Mouse (Mus musculus): ENCODE measurements around the gene Serf2.

The Serf2 gene

GRCm38 (mm10) chr2:121448739-121449535 lies at the start of gene Serf2:
Serf2 (plus strand) TSS chr2:121449195.
- peak; percentile 99 for DNase-seq

GRCm38 (mm10) chr2:121403296-121403695 lies 45.7 kb upstream of the Serf2 start:
- DNase-seq, result no peak

- peak; percentile 69 for DNase-seq
These were observed 40.8 kb upstream of the Serf2 start for GRCm38 (mm10) chr2:121408160-121408559.

GRCm38 (mm10) chr2:121412843-121413386 lies 36.1 kb upstream of the Serf2 start:
- no peak for DNase-seq

- peak; percentile 96 for DNase-seq
These were observed 35.5 kb upstream of the Serf2 start, which contains the start of the genes Pdia3 and Catsper2 for GRCm38 (mm10) chr2:121413387-121414042. Pdia3 (plus strand) TSS chr2:121413775. Catsper2 (minus strand) TSS chr2:121413792.

GRCm38 (mm10) chr2:121414139-121414685 lies 34.8 kb upstream of the Serf2 start:
- peak; percentile 59 for DNase-seq

GRCm38 (mm10) chr2:121415103-121415502 lies 33.9 kb upstream of the Serf2 start:
- no peak for DNase-seq

GRCm38 (mm10) chr2:121415591-121415990 lies 33.4 kb upstream of the Serf2 start:
- DNase-seq, result no peak

GRCm38 (mm10) chr2:121416356-121416755 lies 32.6 kb upstream of the Serf2 start:
- no peak for DNase-seq

GRCm38 (mm10) chr2:121418476-121418875 lies 30.5 kb upstream of the Serf2 start:
- DNase-seq, result no peak

GRCm38 (mm10) chr2:121423166-121423565 lies 25.8 kb upstream of the Serf2 start:
- DNase-seq, result no peak

GRCm38 (mm10) chr2:121425890-121426289 lies 23.1 kb upstream of the Serf2 start:
- DNase-seq, result no peak

GRCm38 (mm10) chr2:121434854-121435253 lies 14.1 kb upstream of the Serf2 start:
- no peak for DNase-seq

GRCm38 (mm10) chr2:121439746-121440145 lies 9.2 kb upstream of the Serf2 start:
- no peak for DNase-seq

- DNase-seq, result no peak
These were observed 8.0 kb upstream of the Serf2 start for GRCm38 (mm10) chr2:121440834-121441605.

- DNase-seq, result no peak
These were observed 7.2 kb upstream of the Serf2 start for GRCm38 (mm10) chr2:121441800-121442199.

- DNase-seq, result peak; percentile 55
These were observed 6.5 kb upstream of the Serf2 start for GRCm38 (mm10) chr2:121442259-121443067.

GRCm38 (mm10) chr2:121443068-121443349 lies 6.0 kb upstream of the Serf2 start:
- DNase-seq, result no peak

GRCm38 (mm10) chr2:121444178-121444577 lies 4.8 kb upstream of the Serf2 start, which contains the start of gene Ell3:
Ell3 (minus strand) TSS chr2:121444278.
- no peak for DNase-seq

- DNase-seq, result no peak
These were observed 3.9 kb upstream of the Serf2 start for GRCm38 (mm10) chr2:121445117-121445516.

GRCm38 (mm10) chr2:121446506-121446905 lies 2.5 kb upstream of the Serf2 start:
- no peak for DNase-seq

GRCm38 (mm10) chr2:121447006-121447405 lies 2.0 kb upstream of the Serf2 start:
- DNase-seq, result no peak
